Mouse (Mus musculus) heart, embryonic 14.5 days (tissue): Measurements from ENCODE around the gene Nckap1l. TPM values are rescaled to one million over a fixed set of nuclear protein-coding genes. Genes with fewer than 3 reads are reported as not detected.

Source experiments
- ATAC-seq: fragments of 200-750 bp; cut with Nextera tagmentation; 2 replicates; pipeline ENCODE4 v1.8.0; 2017; ENCODE audit warnings: low read depth, moderate TSS enrichment; ENCODE audit not compliant: insufficient number of reproducible peaks, insufficient read depth, low FRiP score
- H3K27ac ChIP-seq, 2 experiments: fragments of 200-500 bp in 1 of 2; fragments of 300-500 bp in 1 of 2; sonication (generic) in 1 of 2; replicated peaks in 1 of 2; 2 replicates each; pipeline ENCODE4 v1.5.1; 2012 to 2014; ENCODE audit warnings: low read depth in 2 of 2, low read length in 2 of 2, control low read depth in 1 of 2, mild to moderate bottlenecking in 1 of 2, mixed read lengths in 1 of 2; ENCODE audit not compliant: control insufficient read depth in 1 of 2, insufficient read depth in 1 of 2
- H3K27me3 ChIP-seq: fragments of 300-500 bp; sonication (generic); 2 replicates; pipeline ENCODE4 v1.6.1; 2014; ENCODE audit warnings: mild to moderate bottlenecking, low read length, control low read depth; ENCODE audit not compliant: control insufficient read depth, insufficient read depth
- H3K36me3 ChIP-seq: fragments of 300-500 bp; sonication (generic); 2 replicates; pipeline ENCODE4 v1.6.1; 2014; ENCODE audit warnings: mild to moderate bottlenecking, control low read depth, low read length, mixed read lengths; ENCODE audit not compliant: control insufficient read depth, insufficient read depth
- H3K4me1 ChIP-seq, 2 experiments: fragments of 200-500 bp in 1 of 2; fragments of 300-500 bp in 1 of 2; sonication (generic) in 1 of 2; 2 replicates each; pipeline ENCODE4 v1.6.1; 2012 to 2014; ENCODE audit warnings: low read length in 2 of 2, control low read depth in 1 of 2, mixed read lengths in 1 of 2; ENCODE audit not compliant: control insufficient read depth in 2 of 2, insufficient read depth in 2 of 2
- H3K4me2 ChIP-seq: fragments of 300-500 bp; sonication (generic); 2 replicates; pipeline ENCODE4 v1.6.1; 2014; ENCODE audit warnings: mild to moderate bottlenecking, low read length
- H3K4me3 ChIP-seq, 2 experiments: fragments of 200-500 bp in 1 of 2; fragments of 300-500 bp in 1 of 2; sonication (generic) in 1 of 2; 2 replicates each; pipeline ENCODE4 v1.5.1; 2012 to 2014; ENCODE audit warnings: low read length in 2 of 2, mild to moderate bottlenecking in 2 of 2, control low read depth in 1 of 2, low read depth in 1 of 2, moderate library complexity in 1 of 2; ENCODE audit not compliant: control insufficient read depth in 1 of 2, insufficient read depth in 1 of 2
- H3K9ac ChIP-seq: fragments of 300-500 bp; sonication (generic); 2 replicates; pipeline ENCODE4 v1.6.1; 2014; ENCODE audit warnings: mild to moderate bottlenecking, low read length
- H3K9me3 ChIP-seq: fragments of 300-500 bp; sonication (generic); 2 replicates; pipeline ENCODE4 v1.6.1; 2016; ENCODE audit warnings: low read length, control low read depth; ENCODE audit not compliant: control insufficient read depth
- WGBS: fragments of 180-500 bp; shearing (Covaris S2); extraction: QIAGEN DNeasy Blood & Tissue Kit; methylation state at CpG from one replicate; pipeline ENCODE4 v1.1.7; 2014; 5-methylcytosine and 5-hydroxymethylcytosine counted together
- polyA plus RNA-seq: library from polyadenylated mRNA; unstranded; fragments of >200 nt; fragmentation: Nextera tagmentation; extraction: Ambion mirVana; gene quantifications from 2 replicates; pipeline ENCODE4 v1.2.1, GENCODE M21; 2014

Gene Nckap1l
- polyA plus RNA-seq, 1 experiment from 2014 or later = 1.9 TPM

DNA sequence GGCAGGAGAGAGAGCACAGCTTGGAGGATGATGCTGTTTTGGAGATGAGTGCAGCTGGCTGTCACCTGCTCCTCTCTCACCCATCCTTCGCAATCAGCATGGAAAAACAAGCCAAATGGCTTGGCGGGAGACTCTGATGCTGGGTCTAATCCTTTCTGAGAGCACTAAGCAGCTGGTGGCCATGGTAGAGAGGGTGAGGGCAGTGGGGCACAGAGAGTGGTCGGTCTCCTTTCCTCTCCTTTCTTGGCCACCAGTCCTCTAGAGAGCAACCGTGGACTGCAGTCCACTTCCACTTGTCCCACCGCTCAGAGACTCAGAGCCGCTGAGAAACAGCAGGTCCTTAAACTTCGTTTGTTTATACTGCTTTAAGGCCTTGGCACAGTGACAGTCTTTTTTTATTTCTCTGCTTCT, 60.0 kb downstream of the Nckap1l start:
- H3K4me2 ChIP-seq = peak overlapping the region; percentile 76
- H3K9ac ChIP-seq = no peak overlapping the region
- H3K36me3 ChIP-seq = no peaks in the 10 kb centered on the region
- no peaks in the 10 kb centered on the region for H3K9me3 ChIP-seq
- no peak for ATAC-seq
- WGBS = 6% methylated on average over 7 of the region's 7 CpGs
- H3K27ac ChIP-seq = no peak overlapping the region
- H3K27me3 ChIP-seq = no peaks in the 10 kb centered on the region
- peak overlapping the region in 1 of 2 experiments; percentile 40; a peak in 2 of 4 replicates for H3K4me3 ChIP-seq
- H3K4me1 ChIP-seq = peaks cover 14 to 18% of the 10 kb centered on the region in 2 experiments

DNA sequence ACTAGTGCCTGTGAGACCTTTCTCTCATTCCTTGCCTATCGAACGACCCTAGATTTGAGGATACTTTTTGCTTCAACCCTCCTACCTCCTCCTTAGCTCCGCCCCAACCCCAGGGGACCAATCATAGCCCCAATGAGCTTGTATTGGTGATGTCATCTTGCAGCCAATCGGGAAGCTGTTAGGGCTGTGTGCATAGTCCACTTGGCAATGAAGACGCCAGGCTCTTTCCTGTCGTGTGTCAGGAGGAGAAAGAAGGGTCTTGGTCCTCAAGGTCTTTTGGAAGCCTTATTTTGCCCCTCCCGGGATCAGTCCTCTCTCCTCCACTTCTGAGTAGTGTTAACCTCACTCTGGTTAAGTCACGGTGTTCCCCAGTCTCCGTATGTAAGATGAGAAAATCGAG, 60.5 kb downstream of the Nckap1l start:
- 2% methylated on average over 10 of the region's 10 CpGs for WGBS
- ATAC-seq = peak; percentile 87
- peak overlapping the region; percentile 65 for H3K9ac ChIP-seq

DNA sequence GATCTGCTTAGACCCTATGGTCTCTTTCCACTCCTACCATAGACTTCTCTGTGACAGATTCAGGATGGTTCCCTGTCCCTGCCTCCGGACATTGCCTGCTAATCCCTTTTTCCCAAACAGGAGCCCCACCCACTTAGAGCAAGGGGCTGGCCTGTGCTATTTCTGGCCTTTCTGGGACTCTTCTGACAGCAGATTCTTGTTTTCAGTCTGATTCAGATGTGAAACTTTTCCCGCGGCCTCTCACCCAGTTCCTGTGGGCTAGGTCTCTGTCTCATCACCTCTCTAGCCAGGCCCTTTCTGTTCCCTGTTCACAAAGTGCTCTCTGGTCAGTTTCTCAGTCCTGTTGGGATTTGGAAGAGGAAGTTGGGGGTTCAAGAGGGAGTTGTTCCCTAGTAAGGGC, 61.3 kb downstream of the Nckap1l start:
- H3K27me3 ChIP-seq = no peaks in the 10 kb centered on the region

More for the DNA sequence above, 60.5 kb downstream of the Nckap1l start:
- Histone ChIP-seq H3K27me3 (no peaks in the 10 kb centered on the region), H3K4me1 (peaks cover 19 to 22% of the 10 kb centered on the region in 2 experiments), H3K27ac (0 out of 4 replicates have a peak overlapping the region, but pooled peaks of 1 of the 2 experiments have one; percentile 19), H3K9me3 (no peaks in the 10 kb centered on the region), H3K4me2 (peak overlapping the region; percentile 76), H3K4me3 (peak overlapping the region; percentile 30 to 40), H3K36me3 (no peaks in the 10 kb centered on the region)

DNA sequence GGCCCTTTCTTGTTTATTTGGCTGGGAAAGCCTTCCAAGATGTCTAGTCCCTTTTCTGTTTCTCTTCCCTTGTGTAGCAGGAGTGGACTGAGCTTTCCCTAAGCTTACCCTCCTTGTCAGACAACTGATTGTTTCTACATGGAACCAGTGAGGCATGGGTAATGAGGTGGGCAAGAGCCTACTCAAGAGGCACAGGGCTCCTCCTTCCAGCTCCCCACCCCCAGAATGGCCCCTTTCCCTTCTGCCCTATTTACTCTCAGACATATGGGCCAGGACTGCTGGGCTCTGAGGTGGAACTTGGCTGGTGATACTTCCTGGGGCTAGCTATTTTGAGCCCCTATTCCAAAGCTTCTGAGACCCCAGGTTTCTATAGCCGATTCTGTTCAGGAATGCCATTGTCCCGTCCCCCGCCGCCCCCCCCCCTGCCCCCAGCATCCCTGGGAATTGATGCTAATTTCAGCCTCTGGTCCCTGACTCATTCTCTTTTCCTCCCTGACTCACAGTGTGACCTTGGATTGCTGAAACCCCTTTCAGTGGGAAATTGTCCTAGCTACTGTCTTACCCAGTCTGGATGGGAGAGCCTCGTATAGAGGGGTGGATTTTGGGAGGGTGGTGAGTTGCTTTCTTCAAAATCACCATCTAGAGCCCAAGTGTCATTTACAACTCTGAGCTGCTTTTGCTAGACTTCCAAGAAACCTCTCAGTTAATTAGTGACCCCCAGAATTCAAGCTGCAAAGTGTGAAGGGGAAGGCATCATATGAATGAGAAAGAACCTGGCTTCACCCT, 65.2 kb downstream of the Nckap1l start:
- WGBS = 7% methylated on average over 5 of the region's 5 CpGs

More for the DNA sequence above, 61.3 kb downstream of the Nckap1l start:
- Histone ChIP-seq H3K9me3 (no peaks in the 10 kb centered on the region), H3K4me2 (peak overlapping the region; percentile 76), H3K36me3 (no peaks in the 10 kb centered on the region), H3K27ac (peak overlapping the region; percentile 40 to 62), H3K4me3 (peak overlapping the region in 1 of 2 experiments; percentile 40; a peak in 2 of 4 replicates), H3K4me1 (peaks cover 22% of the 10 kb centered on the region in 2 experiments), H3K9ac (peak overlapping the region; percentile 65)
- 10% methylated on average over 3 of the region's 3 CpGs for WGBS
- ATAC-seq = 0 out of 2 replicates have a peak, but pooled peaks have one; percentile 37

DNA sequence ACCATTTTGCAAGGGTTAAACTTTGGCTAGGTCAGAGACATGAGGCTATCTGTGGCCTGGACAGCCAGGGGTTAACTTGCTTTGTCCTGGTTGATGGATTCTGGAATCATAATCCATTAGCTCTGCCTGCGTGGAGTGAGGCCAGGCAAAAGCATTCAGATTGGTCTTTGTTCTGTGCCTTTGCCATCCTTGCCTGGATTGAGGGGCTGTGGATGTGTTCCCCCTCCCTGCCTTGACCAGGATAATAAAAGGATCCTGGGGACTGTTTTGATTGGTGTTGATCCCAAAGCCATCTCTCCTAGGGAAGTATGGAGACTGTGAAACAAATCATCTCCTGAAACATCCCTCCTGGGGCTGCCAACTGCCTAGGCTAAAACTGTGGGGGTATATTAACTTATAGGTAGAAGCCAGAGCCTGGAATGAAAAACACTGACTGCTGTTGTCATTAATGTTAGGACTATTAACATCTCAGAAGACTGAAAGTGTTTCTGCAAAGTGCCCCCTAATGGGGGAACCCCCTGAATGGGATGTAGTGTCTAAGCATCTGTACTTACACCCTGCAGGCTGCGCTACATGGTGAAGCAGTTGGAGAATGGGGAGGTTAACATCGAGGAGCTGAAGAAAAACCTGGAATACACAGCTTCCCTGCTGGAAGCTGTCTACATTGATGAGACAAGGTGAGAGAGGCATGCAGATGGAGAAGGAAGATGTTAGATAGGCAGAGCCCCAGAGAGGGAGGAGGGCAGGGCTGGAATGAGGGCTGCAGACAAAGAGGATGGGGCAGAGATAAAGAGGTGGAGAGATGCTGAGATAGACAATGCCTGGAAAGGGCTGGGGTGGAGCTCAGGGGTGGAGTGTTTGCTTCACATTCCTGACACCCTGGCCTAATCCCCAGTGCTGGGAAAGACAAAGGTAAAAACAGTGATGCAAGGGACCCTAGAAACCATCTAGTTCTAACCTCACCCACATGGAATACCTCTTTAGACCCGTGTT, 66.1 kb downstream of the Nckap1l start:
- no peak overlapping the region for H3K4me2 ChIP-seq
- no peaks in the 10 kb centered on the region for H3K36me3 ChIP-seq
- H3K27me3 ChIP-seq = no peaks in the 10 kb centered on the region
- no peak for ATAC-seq
- 0 out of 2 replicates have a peak overlapping the region, but pooled peaks have one; percentile 21 for H3K9ac ChIP-seq
- H3K9me3 ChIP-seq = no peaks in the 10 kb centered on the region
- WGBS = 27% methylated on average over 4 of the region's 4 CpGs
- H3K4me1 ChIP-seq = peaks cover 16 to 17% of the 10 kb centered on the region in 2 experiments
- H3K27ac ChIP-seq = 0 out of 4 replicates have a peak overlapping the region, but pooled peaks of 1 of the 2 experiments have one; percentile 24
- no peak overlapping the region for H3K4me3 ChIP-seq

More for the DNA sequence above, 65.2 kb downstream of the Nckap1l start:
- Histone ChIP-seq H3K4me2 (no peak overlapping the region), H3K4me3 (no peak overlapping the region), H3K9ac (0 out of 2 replicates have a peak overlapping the region, but pooled peaks have one; percentile 21), H3K4me1 (peaks cover 19% of the 10 kb centered on the region in 2 experiments), H3K27me3 (no peaks in the 10 kb centered on the region), H3K27ac (peak overlapping the region; percentile 24 to 52; a peak in 1 of 4 replicates), H3K9me3 (no peaks in the 10 kb centered on the region), H3K36me3 (no peaks in the 10 kb centered on the region)
- no peak for ATAC-seq

DNA sequence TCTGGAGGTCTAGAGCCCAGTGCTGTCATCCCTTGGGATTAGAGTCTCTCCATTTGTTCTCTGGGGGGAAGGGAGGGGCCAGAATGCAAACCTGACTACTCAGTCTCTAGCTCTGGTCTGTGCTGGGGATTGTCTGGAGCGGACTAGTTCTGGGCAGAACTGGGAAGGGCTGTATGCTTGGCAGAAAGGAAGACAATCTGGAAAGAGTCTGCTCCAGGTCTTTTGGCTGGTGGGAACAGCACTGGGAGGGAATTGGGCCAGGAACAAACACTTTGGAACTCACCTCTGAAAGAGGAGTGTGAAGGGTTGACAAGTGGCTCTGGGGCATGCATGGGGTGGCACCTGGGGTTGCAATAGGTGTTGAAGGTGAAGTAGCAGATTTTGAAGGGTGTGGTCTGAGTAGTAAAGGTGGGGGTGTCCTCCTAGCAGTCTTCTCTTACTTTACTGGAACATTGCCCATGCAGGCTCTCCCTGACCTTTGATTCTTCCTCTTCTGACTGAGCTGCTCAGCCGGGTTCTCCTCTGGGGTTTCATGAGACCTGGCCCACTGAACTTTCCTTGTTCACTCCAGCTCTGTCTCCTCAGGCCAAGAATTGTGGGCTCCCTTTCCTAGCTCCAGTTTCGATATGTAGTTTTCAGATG, 69.0 kb downstream of the Nckap1l start:
- H3K9me3 ChIP-seq = no peaks in the 10 kb centered on the region
- H3K4me2 ChIP-seq = no peak overlapping the region
- WGBS = 68% methylated on average over 3 of the region's 3 CpGs
- H3K27me3 ChIP-seq = no peaks in the 10 kb centered on the region
- peaks cover 9 to 10% of the 10 kb centered on the region in 2 experiments for H3K4me1 ChIP-seq
- no peak overlapping the region for H3K4me3 ChIP-seq
- ATAC-seq = no peak
- H3K27ac ChIP-seq = no peak overlapping the region
- peaks cover 3% of the 10 kb centered on the region; the same call in 1 of the 2 replicates for H3K36me3 ChIP-seq
- H3K9ac ChIP-seq = no peak overlapping the region
